Mouse (Mus musculus): ENCODE measurements around the gene Pdzk1.

- TF ChIP-seq CTCF (IDR thresholded peaks at IDR 0.05; ENCODE audit: extremely low read depth, insufficient read depth, low read length): no peak
- no peak for TF ChIP-seq POLR2A (IDR thresholded peaks at IDR 0.05; ENCODE audit: extremely low read depth, insufficient read depth, low read length)
Measured at GRCm38 (mm10) chr3:96828308-96828864, 698 bp upstream of the Pdzk1 start.
